Comparison of ENCODE assay signal across 9 mouse cellular contexts in genomic region chr3:83899556-83899955, GRCm38 (mm10). TPM values are rescaled to one million over a fixed set of nuclear protein-coding genes. Genes with fewer than 3 reads are reported as not detected.
DNase-seq lines count a peak whose midpoint lies in the region; ATAC-seq and TF ChIP-seq lines count a peak whose summit lies in the region.
"Had no signal": no experiment of that assay in that cellular context is flagged by ENCODE, and none has a peak within 500 bp of the region (broad histone marks: within the 10 kb centered on the region; RNA-seq: fewer than 3 reads in every experiment).

No protein-coding gene starts in this region.

- peak; percentile 75 for TF ChIP-seq CTCF in brain, embryonic 14.5 days (IDR thresholded peaks at IDR 0.05; ENCODE audit: borderline replicate concordance, extremely low read depth, insufficient read depth, insufficient read length)

- H3K36me3 ChIP-seq in intestine, embryonic 15.5 days: peaks cover 10% of the 10 kb centered on the region
- H3K36me3 ChIP-seq in midbrain, embryonic 16.5 days (ENCODE audit: control insufficient read depth, insufficient read depth, low read length): peaks cover 29% of the 10 kb centered on the region

- H3K4me3 ChIP-seq in intestine, embryonic 15.5 days (replicated peaks): no peak overlapping the region
- H3K4me3 ChIP-seq in midbrain, embryonic 16.5 days (ENCODE audit: low read depth, low read length): no peak overlapping the region
- H3K4me3 ChIP-seq: stomach, embryonic 15.5 days had no signal

- H3K9me3 ChIP-seq in intestine, embryonic 15.5 days: no peaks in the 10 kb centered on the region
- no peaks in the 10 kb centered on the region for H3K9me3 ChIP-seq in midbrain, embryonic 16.5 days (replicated peaks; ENCODE audit: control insufficient read depth, low read length, poor library complexity, severe bottlenecking)
- H3K9me3 ChIP-seq: stomach, embryonic 15.5 days had no signal

- 52% methylated on average over 8 of the region's 8 CpGs for WGBS in intestine, embryonic 15.5 days
- WGBS in midbrain, embryonic 16.5 days: 58% methylated on average over 8 of the region's 8 CpGs

- H3K4me1 ChIP-seq in intestine, embryonic 15.5 days (replicated peaks): no peaks in the 10 kb centered on the region
- no peaks in the 10 kb centered on the region for H3K4me1 ChIP-seq in midbrain, embryonic 16.5 days (ENCODE audit: control insufficient read depth, insufficient read depth, low read length)
- H3K4me1 ChIP-seq: stomach, embryonic 15.5 days had no signal

- intact Hi-C loops in left cerebral cortex, postnatal 36 days (cut with DNase I): loop anchor here (1.0 to 10.0 kb wide), 4 partner anchors 57 to 905 kb away; partner anchors contain the start of gene Tlr2

- no peak for TF ChIP-seq POLR2A in brain, embryonic 14.5 days (IDR thresholded peaks at IDR 0.05; ENCODE audit: borderline replicate concordance, extremely low read depth, insufficient read depth, insufficient read length, poor library complexity, severe bottlenecking)

- H3K27me3 ChIP-seq in intestine, embryonic 15.5 days (replicated peaks): no peaks in the 10 kb centered on the region
- no peaks in the 10 kb centered on the region for H3K27me3 ChIP-seq in midbrain, embryonic 16.5 days (ENCODE audit: control insufficient read depth, insufficient read depth, low read depth, low read length)
- H3K27me3 ChIP-seq: stomach, embryonic 15.5 days had no signal

- 0 out of 2 replicates have a peak, but pooled peaks have one; percentile 49 for ATAC-seq in intestine, embryonic 15.5 days
- ATAC-seq in midbrain, embryonic 16.5 days: peak; percentile 46; the same call in 1 of the 2 replicates

- no peak overlapping the region for H3K9ac ChIP-seq in intestine, embryonic 15.5 days
- no peak overlapping the region for H3K9ac ChIP-seq in midbrain, embryonic 16.5 days (ENCODE audit: low read depth, low read length)
- H3K9ac ChIP-seq: stomach, embryonic 15.5 days had no signal

- peak; percentile 28 for DNase-seq in thymus, postnatal 4 days
- DNase-seq in thymus, adult 18-20 months: no peak
- DNase-seq in brain, embryonic 14.5 days (ENCODE audit: low read depth): peak; percentile 67
- DNase-seq in frontal cortex, postnatal 36 days (ENCODE audit: low spot score in 2 of 2): peak; percentile 39 to 57
- peak; percentile 39 to 46 for DNase-seq in left cerebral cortex, postnatal 36 days (ENCODE audit: low spot score in 2 of 2)
- DNase-seq in telencephalon, adult 2 months (ENCODE audit: low read depth, low spot score): peak; percentile 26

- no peak overlapping the region for H3K4me2 ChIP-seq in intestine, embryonic 15.5 days (replicated peaks)
- no peak overlapping the region for H3K4me2 ChIP-seq in midbrain, embryonic 16.5 days (ENCODE audit: low read length)
- H3K4me2 ChIP-seq: stomach, embryonic 15.5 days had no signal

- H3K27ac ChIP-seq in intestine, embryonic 15.5 days: no peak overlapping the region
- H3K27ac ChIP-seq in midbrain, embryonic 16.5 days (ENCODE audit: low read length): no peak overlapping the region
- H3K27ac ChIP-seq: stomach, embryonic 15.5 days had no signal

RNA-seq across cellular contexts. Expression of gene Tlr2, which starts 58.0 kb away (rescaled TPM):
- 0.44 and 0.67 TPM in 2 replicates for polyA plus RNA-seq in brain, embryonic 14.5 days (2012; rRNA removed)
- 2.8 and 3.2 TPM in 2 replicates for polyA plus RNA-seq in intestine, embryonic 15.5 days (2015; fragmentation: Nextera tagmentation; extraction: Ambion mirVana)
- total RNA-seq in left cerebral cortex, postnatal 36 days (2021): under 1 TPM; 0.64 to 0.68 TPM
- polyA plus RNA-seq in midbrain, embryonic 16.5 days (2015; fragmentation: Nextera tagmentation; extraction: Ambion mirVana): 0.88 TPM in 2 replicates

Comparison
In these comparisons a context has a peak if more than half of its experiments do, and no peak if none do; other contexts are left out.
1. DNase-seq: peak in thymus, postnatal 4 days (single experiment), brain, embryonic 14.5 days (single experiment), frontal cortex, postnatal 36 days (2 of 2), left cerebral cortex, postnatal 36 days (2 of 2) and telencephalon, adult 2 months (single experiment); none in thymus, adult 18-20 months (0 of 2).